Comparison of ENCODE assay signal across 12 mouse cellular contexts in the genomic region with DNA sequence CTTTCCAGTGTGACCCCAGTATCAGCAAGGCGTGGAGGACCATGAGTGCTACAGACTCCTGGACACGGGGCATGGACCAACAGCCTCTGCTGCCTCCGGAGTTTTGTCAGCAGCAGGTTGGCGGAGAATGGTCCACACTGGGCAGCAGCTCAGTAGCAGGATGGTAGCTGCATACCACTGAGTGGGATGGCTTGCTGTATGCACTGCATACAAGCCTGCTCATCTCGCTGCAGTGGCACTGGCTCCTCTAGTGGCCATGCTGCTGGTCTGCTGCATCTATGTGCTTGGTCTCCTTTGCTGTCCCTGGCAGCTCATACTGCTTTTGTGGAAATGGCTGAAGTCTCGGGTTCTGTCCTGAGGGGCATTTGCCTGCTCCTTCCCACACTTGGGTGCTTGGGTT. TPM values are rescaled to one million over a fixed set of nuclear protein-coding genes. Genes with fewer than 3 reads are reported as not detected.
DNase-seq lines count a peak whose midpoint lies in the region; ATAC-seq lines count a peak whose summit lies in the region.
"Had no signal": no experiment of that assay in that cellular context is flagged by ENCODE, and none has a peak within 500 bp of the region (broad histone marks: within the 10 kb centered on the region; RNA-seq: fewer than 3 reads in every experiment).

No protein-coding gene starts in this region.

- H3K9ac ChIP-seq in embryonic facial prominence, embryonic 11.5 days (replicated peaks; ENCODE audit: low read length): no peak overlapping the region
- H3K9ac ChIP-seq in midbrain, embryonic 11.5 days (ENCODE audit: low read length): no peak overlapping the region
- H3K9ac ChIP-seq in midbrain, embryonic 15.5 days: no peak overlapping the region
- no peak overlapping the region for H3K9ac ChIP-seq in embryonic facial prominence, embryonic 12.5 days

- H3K27ac ChIP-seq in embryonic facial prominence, embryonic 11.5 days (replicated peaks; ENCODE audit: low read depth, low read length): no peak overlapping the region
- no peak overlapping the region for H3K27ac ChIP-seq in embryonic facial prominence, embryonic 10.5 days (replicated peaks)
- no peak overlapping the region for H3K27ac ChIP-seq in midbrain, embryonic 11.5 days (ENCODE audit: low read depth, low read length)
- no peak overlapping the region for H3K27ac ChIP-seq in midbrain, embryonic 15.5 days
- 0 out of 2 replicates have a peak overlapping the region, but pooled peaks have one; percentile 31 for H3K27ac ChIP-seq in embryonic facial prominence, embryonic 12.5 days

- no peaks in the 10 kb centered on the region for H3K36me3 ChIP-seq in embryonic facial prominence, embryonic 11.5 days (replicated peaks; ENCODE audit: control insufficient read depth, insufficient read depth, low read depth, low read length)
- peaks cover 8% of the 10 kb centered on the region for H3K36me3 ChIP-seq in embryonic facial prominence, embryonic 10.5 days (replicated peaks)
- H3K36me3 ChIP-seq in midbrain, embryonic 11.5 days (ENCODE audit: control insufficient read depth, insufficient read depth, low read length): no peaks in the 10 kb centered on the region
- H3K36me3 ChIP-seq in midbrain, embryonic 15.5 days (replicated peaks): no peaks in the 10 kb centered on the region
- no peaks in the 10 kb centered on the region for H3K36me3 ChIP-seq in embryonic facial prominence, embryonic 12.5 days

- no peak for ATAC-seq in embryonic facial prominence, embryonic 11.5 days (replicated peaks; ENCODE audit: insufficient number of reproducible peaks, low FRiP score, low TSS enrichment, low read depth)
- ATAC-seq in midbrain, embryonic 11.5 days (ENCODE audit: low FRiP score): no peak
- ATAC-seq in midbrain, embryonic 15.5 days (replicated peaks): no peak
- ATAC-seq in embryonic facial prominence, embryonic 12.5 days (ENCODE audit: insufficient number of reproducible peaks, insufficient read depth, low FRiP score, low TSS enrichment): no peak
- ATAC-seq: forebrain, embryonic 16.5 days had no signal

- DNase-seq in embryonic facial prominence, embryonic 11.5 days (ENCODE audit: low spot score): peak; percentile 18
- DNase-seq in embryonic facial prominence, embryonic 10.5 days (ENCODE audit: low spot score): no peak
- peak; percentile 33 for DNase-seq in kidney, postnatal 10 days
- no peak for DNase-seq in kidney, postnatal 14 days
- peak; percentile 70 for DNase-seq in midbrain, embryonic 11.5 days (ENCODE audit: low spot score, missing footprints)
- no peak for DNase-seq in spleen, postnatal 4 days (ENCODE audit: low spot score in 2 of 2)
- DNase-seq: embryo, embryonic 11 days; heart, adult 11 months; lung, postnatal 10 days had no signal

- no peaks in the 10 kb centered on the region for H3K4me1 ChIP-seq in embryonic facial prominence, embryonic 11.5 days (ENCODE audit: control insufficient read depth, insufficient read depth, low read length)
- peaks cover 16% of the 10 kb centered on the region; the same call in 1 of the 2 replicates for H3K4me1 ChIP-seq in embryonic facial prominence, embryonic 10.5 days
- H3K4me1 ChIP-seq in midbrain, embryonic 11.5 days (ENCODE audit: control insufficient read depth, insufficient read depth, low read length): no peaks in the 10 kb centered on the region
- peaks cover 14% of the 10 kb centered on the region for H3K4me1 ChIP-seq in midbrain, embryonic 15.5 days
- peaks cover 23% of the 10 kb centered on the region for H3K4me1 ChIP-seq in embryonic facial prominence, embryonic 12.5 days

- no peak overlapping the region for H3K4me3 ChIP-seq in embryonic facial prominence, embryonic 11.5 days (ENCODE audit: low read depth, low read length)
- no peak overlapping the region for H3K4me3 ChIP-seq in embryonic facial prominence, embryonic 10.5 days
- H3K4me3 ChIP-seq in midbrain, embryonic 11.5 days (ENCODE audit: low read depth, low read length): no peak overlapping the region
- H3K4me3 ChIP-seq in midbrain, embryonic 15.5 days: no peak overlapping the region
- no peak overlapping the region for H3K4me3 ChIP-seq in embryonic facial prominence, embryonic 12.5 days

- H3K9me3 ChIP-seq in embryonic facial prominence, embryonic 11.5 days (replicated peaks; ENCODE audit: control insufficient read depth, low read length): no peaks in the 10 kb centered on the region
- H3K9me3 ChIP-seq in embryonic facial prominence, embryonic 10.5 days: no peaks in the 10 kb centered on the region
- no peaks in the 10 kb centered on the region for H3K9me3 ChIP-seq in midbrain, embryonic 11.5 days (ENCODE audit: control insufficient read depth, low read length)
- no peaks in the 10 kb centered on the region for H3K9me3 ChIP-seq in midbrain, embryonic 15.5 days
- H3K9me3 ChIP-seq in embryonic facial prominence, embryonic 12.5 days: no peaks in the 10 kb centered on the region

- H3K27me3 ChIP-seq in embryonic facial prominence, embryonic 11.5 days (ENCODE audit: control insufficient read depth, insufficient read depth, low read length): no peaks in the 10 kb centered on the region
- no peaks in the 10 kb centered on the region for H3K27me3 ChIP-seq in embryonic facial prominence, embryonic 10.5 days (replicated peaks; ENCODE audit: low read depth, poor library complexity, severe bottlenecking)
- H3K27me3 ChIP-seq in midbrain, embryonic 11.5 days (ENCODE audit: control insufficient read depth, insufficient read depth, low read length): no peaks in the 10 kb centered on the region
- H3K27me3 ChIP-seq in midbrain, embryonic 15.5 days (replicated peaks): no peaks in the 10 kb centered on the region
- no peaks in the 10 kb centered on the region for H3K27me3 ChIP-seq in embryonic facial prominence, embryonic 12.5 days

- WGBS in embryonic facial prominence, embryonic 11.5 days: 81% methylated on average over 6 of the region's 6 CpGs
- 80% methylated on average over 6 of the region's 6 CpGs for WGBS in embryonic facial prominence, embryonic 10.5 days
- 88% methylated on average over 6 of the region's 6 CpGs for WGBS in midbrain, embryonic 11.5 days
- WGBS in midbrain, embryonic 15.5 days: 87% methylated on average over 6 of the region's 6 CpGs
- WGBS in embryonic facial prominence, embryonic 12.5 days: 72% methylated on average over 6 of the region's 6 CpGs

- no peak overlapping the region for H3K4me2 ChIP-seq in embryonic facial prominence, embryonic 11.5 days (ENCODE audit: low read depth, low read length)
- H3K4me2 ChIP-seq in midbrain, embryonic 11.5 days: no peak overlapping the region
- H3K4me2 ChIP-seq in midbrain, embryonic 15.5 days: no peak overlapping the region
- H3K4me2 ChIP-seq in embryonic facial prominence, embryonic 12.5 days (replicated peaks): no peak overlapping the region

RNA-seq across cellular contexts. Expression of gene Rptor, which starts 34.8 kb away (rescaled TPM):
- 10.1 and 10.4 TPM in 2 replicates for polyA plus RNA-seq in embryonic facial prominence, embryonic 11.5 days (2014; fragmentation: Nextera tagmentation; extraction: Ambion mirVana)
- 14.4 and 15.7 TPM in 2 replicates for polyA plus RNA-seq in embryonic facial prominence, embryonic 10.5 days (2016; fragmentation: Nextera tagmentation; extraction: Ambion mirVana)
- polyA plus RNA-seq in midbrain, embryonic 11.5 days (2014; fragmentation: Nextera tagmentation; extraction: Ambion mirVana): 8.7 and 11.1 TPM in 2 replicates
- polyA plus RNA-seq in midbrain, embryonic 15.5 days (2015; fragmentation: Nextera tagmentation; extraction: Ambion mirVana): 13.1 and 14.6 TPM in 2 replicates
- 17.7 and 20.4 TPM in 2 replicates for polyA plus RNA-seq in embryonic facial prominence, embryonic 12.5 days (2016; fragmentation: Nextera tagmentation; extraction: Ambion mirVana)

Comparison
In these comparisons a context has a peak if more than half of its experiments do, and no peak if none do; other contexts are left out.
1. DNase-seq: peak in embryonic facial prominence, embryonic 11.5 days (single experiment), kidney, postnatal 10 days (single experiment) and midbrain, embryonic 11.5 days (single experiment); none in embryonic facial prominence, embryonic 10.5 days (single experiment), kidney, postnatal 14 days (single experiment) and spleen, postnatal 4 days (0 of 2).